Mouse (Mus musculus) layer of hippocampus, adult 2 months (tissue): ENCODE results near the gene Dnase2a. TPM values are rescaled to one million over a fixed set of nuclear protein-coding genes. Genes with fewer than 3 reads are reported as not detected.
A peak's percentile ranks its signal among the peaks of the same experiment; 100 is the strongest.

Experiments
- DNase-seq, 2 experiments: peaks; one replicate each; pipeline ENCODE4 v3.0.0; 2022; ENCODE audit warnings: low spot score in 2 of 2
- H3K27ac ChIP-seq: fragments of 200-600 bp; 2 replicates; pipeline ENCODE4 v1.8.1; 2022
- H3K4me3 ChIP-seq: fragments of 200-600 bp; 2 replicates; pipeline ENCODE4 v1.8.1; 2022; ENCODE audit warnings: mild to moderate bottlenecking
- CTCF ChIP-seq: fragments of 200-600 bp; conservative IDR thresholded peaks from 2 replicates; pipeline ENCODE4 v1.8.1; 2022; ENCODE audit warnings: antibody characterized with exemption, mild to moderate bottlenecking, moderate library complexity
- long read RNA-seq, 2 experiments: library from polyadenylated mRNA; stranded (forward); transcript quantifications; one replicate each; pipeline ENCODE4 v2.0.0; 2021; ENCODE audit warnings: borderline mapping rate in 2 of 2
- total RNA-seq, 2 experiments: library from RNA; stranded (reverse); gene quantifications; 2 replicates each; pipeline ENCODE4 v1.2.3; 2021

The Dnase2a gene
- 1 to 10 TPM; 3.9 to 5.7 TPM for total RNA-seq
- long read RNA-seq, experiment 1 = 0 reads
- long read RNA-seq, experiment 2, partial matches to known transcripts = 0 of 3 reads
- long read RNA-seq, experiment 2, other reads (novel, unspliced or antisense) = 3 of 3 reads

DNA sequence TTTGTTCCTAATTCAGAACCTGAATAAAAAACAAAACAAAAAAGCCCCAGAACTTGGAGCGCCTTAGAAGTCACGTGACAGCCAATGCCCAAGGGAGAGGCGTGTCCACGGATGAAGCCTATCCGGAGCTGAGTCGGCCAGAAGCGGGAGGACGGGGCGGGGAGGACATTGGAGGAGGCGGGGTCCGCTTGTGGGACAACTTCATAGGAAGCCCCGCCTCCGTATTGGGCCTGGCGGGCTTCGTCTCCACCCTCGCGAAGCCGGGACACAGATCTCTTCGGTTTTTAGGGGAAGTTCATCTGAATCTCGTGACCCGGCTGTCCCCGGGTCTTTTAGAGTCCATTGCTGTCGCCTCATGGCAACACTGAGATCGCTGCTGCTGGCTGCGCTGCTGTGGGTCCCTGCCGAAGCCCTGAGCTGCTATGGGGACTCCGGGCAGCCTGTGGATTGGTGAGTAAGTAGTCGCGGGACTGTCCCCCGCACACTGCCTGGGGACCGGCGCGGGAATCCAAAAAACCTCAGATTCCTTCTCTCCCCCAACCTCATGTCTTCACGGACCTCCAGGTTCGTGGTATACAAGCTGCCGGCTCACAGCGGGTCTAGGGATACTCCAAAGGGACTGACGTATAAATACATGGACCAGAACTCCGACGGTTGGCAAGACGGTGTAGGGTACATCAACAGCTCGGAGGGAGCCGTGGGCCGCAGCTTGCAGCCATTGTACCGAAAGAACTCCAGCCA is at the start of gene Dnase2a:
TSS of gene Dnase2a (plus strand) at position 140 of the 741 bp plus-strand sequence.
- peak within 1 kb of the TSS; percentile 68 for H3K27ac ChIP-seq
- peak within 1 kb of the TSS; percentile 57 for H3K4me3 ChIP-seq
- TF ChIP-seq CTCF = no peak

DNA sequence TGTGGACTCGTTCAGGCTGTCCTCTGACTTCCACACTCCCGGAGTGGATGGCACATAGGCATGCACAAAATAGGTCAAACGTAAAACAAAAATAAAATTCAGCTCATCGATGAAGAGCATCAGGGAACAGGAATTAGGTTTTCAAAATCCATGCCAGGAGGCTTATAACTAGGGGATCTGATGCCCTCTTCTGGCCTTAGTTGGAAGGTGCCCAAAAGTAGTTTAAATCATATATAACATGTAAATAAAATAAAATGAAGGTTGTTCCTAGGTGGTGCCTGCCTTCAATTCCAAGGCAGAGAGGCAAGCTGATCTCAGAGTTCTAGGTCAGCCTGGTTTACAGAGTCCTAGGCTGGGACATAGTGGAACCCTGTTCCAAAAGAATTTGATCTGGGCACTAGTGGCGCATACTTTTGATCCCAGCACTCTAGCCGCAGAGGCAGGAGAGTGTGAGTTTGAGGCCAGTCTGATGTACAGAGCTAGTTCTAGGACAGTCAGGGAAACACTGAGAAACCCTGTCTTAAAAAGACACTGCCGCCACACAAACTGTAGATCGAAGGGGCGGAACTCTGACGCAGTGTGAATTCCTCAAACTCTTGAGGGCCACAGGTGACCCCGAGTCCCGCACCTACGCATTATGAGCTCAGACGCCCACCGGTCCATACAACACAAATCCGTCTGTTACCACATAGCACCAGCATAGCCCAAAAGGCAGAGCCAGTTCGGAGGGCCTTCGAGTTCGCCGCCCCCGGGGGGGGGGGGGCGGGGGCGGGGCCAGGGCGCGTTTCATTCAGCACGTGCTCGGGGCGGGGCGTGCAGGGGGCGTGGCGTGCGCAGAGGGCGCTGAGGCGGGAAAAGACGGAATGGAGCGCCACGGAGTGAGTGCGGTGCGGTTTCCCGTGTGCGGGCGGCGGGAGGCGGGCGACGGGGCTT is 36.7 kb upstream of the Dnase2a start, which contains the start of gene Syce2:
TSS of gene Syce2 (plus strand) at position 736 of the 933 bp plus-strand sequence.
- TF ChIP-seq CTCF = peak; percentile 61
- Histone ChIP-seq H3K4me3 (peak within 1 kb of the TSS; percentile 60), H3K27ac (peak within 1 kb of the TSS; percentile 59; the same call in 1 of the 2 replicates)
- DNase-seq = peak in 1 of 2 experiments; percentile 69

More for the DNA sequence above, at the start of gene Dnase2a:
- peak; percentile 70 to 89 for DNase-seq

DNA sequence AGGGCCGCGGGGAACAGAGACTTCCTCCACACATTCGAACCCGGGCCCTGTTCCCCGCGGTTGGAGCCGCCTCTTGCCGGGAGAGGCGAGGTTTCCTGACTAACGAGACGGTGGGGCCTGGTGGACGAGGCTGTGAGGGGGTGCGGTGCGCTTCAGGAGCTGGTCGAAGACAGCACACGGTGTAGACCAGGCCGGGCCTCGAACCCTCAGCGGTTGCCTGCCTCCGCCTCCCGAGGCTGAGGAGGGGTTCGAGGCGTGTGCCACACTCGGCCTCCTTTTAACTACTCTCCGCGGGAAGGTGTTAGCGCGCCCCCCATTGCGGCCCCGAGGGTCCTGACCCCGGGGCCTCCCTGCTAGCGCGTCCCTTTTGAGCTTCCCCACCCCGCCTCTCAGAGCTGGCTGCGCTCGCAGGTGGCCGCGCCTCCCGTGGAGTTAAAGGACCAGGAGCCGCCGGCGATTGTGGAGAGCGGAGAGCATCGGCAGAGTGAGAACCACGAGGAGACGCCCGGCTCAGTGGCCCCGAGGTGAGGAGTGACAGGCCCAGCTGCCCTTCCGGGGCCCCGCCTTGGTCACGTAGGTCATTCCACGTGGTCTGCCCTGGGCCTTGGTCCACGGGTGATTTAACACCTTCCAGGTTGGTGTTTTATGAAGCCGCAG is 35.9 kb upstream of the Dnase2a start:
- no peak for TF ChIP-seq CTCF
- H3K4me3 ChIP-seq = peak overlapping the region; percentile 60
- no peak for DNase-seq
- H3K27ac ChIP-seq = no peak overlapping the region

DNA sequence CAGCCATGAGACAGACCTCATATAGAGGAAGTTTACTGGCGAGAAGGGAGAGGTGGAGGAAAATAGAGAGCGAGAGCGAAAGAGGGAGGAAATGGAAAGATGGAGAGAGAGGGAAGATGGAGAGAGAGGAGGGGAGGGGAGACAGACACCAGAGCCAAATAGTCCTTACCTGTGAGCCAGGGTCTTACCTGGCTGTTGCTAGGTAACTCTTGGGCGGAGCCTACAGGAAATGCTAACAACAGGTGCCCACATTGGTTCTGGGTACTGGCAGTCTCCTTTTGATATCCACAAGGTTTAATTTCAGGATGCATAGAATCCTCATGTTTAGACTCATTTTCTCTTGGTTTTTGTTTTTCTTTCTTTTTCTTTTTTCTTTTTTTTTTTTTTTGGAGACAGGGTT is 35.3 kb upstream of the Dnase2a start:
- Histone ChIP-seq H3K27ac (no peak overlapping the region), H3K4me3 (peak overlapping the region; percentile 60; the same call in 1 of the 2 replicates)
- no peak for DNase-seq
- no peak for TF ChIP-seq CTCF

DNA sequence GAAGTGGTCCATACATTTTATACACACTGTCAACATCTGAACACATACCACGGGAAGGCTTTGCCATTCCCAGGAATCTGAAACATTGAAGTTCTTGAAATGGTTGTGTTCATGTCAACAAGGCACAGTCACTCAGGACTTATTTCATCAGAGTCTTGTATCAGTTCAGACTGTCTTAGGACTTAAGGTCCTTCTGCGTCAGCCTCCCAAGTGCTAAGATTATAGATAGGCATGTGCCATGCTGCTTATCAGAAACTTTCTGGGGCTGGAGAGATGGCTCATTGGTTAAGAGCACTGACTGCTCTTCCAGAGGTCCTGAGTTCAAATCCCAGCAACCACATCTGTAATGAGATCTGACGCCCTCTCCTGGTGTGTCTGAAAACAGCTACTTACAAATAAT is 34.0 kb upstream of the Dnase2a start:
- no peak overlapping the region for H3K27ac ChIP-seq
- no peak for DNase-seq
- no peak overlapping the region for H3K4me3 ChIP-seq
- no peak for TF ChIP-seq CTCF

DNA sequence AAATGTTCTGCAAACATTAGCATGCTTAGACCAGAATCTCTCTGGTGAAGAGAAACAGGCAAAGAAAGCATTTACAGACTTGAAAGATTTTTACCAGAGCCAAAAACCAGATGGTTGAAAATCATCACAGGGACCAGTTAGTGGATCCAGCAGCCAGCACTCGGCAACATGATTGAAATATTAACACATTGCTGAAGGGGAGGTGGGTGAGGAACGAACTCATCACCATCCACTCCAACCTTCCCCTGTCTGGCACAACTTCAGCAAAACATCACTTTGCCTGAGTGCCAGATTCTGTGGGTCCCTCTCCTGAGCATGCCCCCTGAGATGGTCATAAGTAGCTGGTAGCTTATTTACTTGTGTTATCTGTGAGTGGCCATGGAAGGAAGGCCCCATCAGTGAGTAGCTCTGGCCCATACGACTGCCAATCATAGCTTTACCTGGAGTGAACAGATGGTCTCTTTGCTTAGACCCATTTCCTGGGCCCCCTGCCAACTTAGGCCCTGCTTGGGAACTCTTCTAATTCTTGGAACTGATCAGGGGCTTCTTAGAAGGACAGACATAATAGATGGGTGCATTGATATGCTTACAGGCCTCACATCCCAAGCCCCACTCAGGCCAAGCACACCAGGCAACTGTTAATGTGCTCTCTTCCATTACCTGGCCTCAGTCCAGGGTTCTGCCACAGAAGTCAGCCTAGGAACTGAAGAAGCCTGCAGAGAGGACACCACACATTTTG is 30.9 kb upstream of the Dnase2a start:
- Histone ChIP-seq H3K4me3 (no peak overlapping the region), H3K27ac (peak overlapping the region; percentile 44; the same call in 1 of the 2 replicates)
- no peak for TF ChIP-seq CTCF
- DNase-seq = no peak

DNA sequence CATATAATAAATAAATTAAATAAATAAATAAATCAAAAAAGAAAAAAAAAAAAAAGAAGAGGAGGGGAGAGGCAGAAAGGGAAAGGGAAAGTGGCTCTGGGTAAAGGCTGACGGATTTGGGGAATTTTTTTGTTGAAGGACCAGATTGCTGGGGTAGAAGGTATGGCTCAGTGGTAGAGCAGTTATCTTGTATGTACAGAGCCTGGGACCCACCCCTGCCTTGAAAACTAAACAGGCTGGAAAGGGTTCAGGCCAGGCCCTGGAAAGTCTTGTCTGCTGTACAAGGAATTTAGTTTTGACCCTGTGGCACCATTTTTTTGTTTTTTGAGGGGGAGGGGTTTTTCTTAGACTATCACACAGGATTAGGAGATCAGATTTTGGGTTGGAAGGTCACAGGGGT is 29.4 kb upstream of the Dnase2a start:
- DNase-seq = no peak
- TF ChIP-seq CTCF = no peak
- Histone ChIP-seq H3K27ac (no peak overlapping the region), H3K4me3 (no peak overlapping the region)

DNA sequence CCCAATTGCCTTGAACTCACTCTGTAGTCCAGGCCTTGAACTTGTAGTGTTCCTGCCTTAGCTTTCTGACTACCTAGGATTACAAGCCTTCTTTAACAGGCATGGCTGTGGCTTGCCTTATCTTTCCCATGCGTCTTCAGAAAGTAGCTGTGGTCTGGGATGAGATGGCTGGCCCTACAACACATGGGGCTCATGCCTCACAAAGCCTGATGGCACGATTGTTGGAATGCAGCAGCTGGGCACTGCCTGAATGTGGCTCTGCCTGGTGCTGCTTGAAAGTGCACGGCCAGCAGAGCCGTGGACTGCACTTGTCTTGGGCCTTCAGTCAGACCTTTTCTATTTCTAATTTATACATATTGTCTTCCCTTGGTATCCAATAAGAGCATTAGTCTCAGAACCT is 23.6 kb upstream of the Dnase2a start:
- DNase-seq = no peak
- no peak for TF ChIP-seq CTCF
- no peak overlapping the region for H3K27ac ChIP-seq

DNA sequence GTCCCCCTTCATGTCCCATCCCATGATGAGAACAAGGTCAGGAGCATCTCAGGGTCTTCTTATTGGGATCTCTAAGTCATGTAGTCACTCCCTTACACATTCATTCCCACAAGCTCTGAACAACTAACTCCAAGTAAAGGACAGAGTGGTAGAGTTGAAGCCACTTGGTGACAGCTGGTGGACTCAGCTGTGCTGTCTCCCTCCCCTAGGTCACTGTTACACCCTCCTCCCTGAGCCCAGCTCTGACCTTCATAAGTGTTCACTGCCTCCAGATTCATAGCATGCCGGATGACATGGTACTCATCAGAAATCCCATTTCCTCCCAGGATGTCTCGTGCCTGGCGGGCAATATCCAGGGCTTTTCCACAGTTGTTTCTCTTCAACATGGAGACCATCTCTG is 20.1 kb upstream of the Dnase2a start:
- Histone ChIP-seq H3K27ac (no peak overlapping the region), H3K4me3 (no peak overlapping the region)
- no peak for TF ChIP-seq CTCF
- no peak for DNase-seq

More for the DNA sequence above, 23.6 kb upstream of the Dnase2a start:
- no peak overlapping the region for H3K4me3 ChIP-seq

DNA sequence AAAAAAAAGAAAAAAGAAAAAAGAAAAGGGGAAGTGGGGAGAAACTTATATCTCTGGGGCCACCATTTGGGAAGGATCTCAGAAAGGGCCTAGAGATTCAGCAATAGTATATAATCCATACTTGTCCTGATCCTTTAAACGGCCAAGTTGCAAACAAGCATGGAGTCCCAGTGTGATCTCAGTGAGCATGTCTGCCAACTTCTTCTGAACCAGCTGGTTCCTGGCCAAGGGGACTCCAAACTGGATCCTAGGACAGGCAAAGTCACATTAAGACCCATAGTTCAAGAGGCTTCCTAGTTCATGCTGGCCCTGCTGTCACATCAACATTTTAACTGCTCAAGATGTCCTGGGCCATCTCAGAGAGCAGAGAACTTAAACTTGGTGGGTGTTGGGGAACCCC is 19.2 kb upstream of the Dnase2a start:
- Histone ChIP-seq H3K4me3 (no peak overlapping the region), H3K27ac (no peak overlapping the region)
- no peak for DNase-seq
- no peak for TF ChIP-seq CTCF

DNA sequence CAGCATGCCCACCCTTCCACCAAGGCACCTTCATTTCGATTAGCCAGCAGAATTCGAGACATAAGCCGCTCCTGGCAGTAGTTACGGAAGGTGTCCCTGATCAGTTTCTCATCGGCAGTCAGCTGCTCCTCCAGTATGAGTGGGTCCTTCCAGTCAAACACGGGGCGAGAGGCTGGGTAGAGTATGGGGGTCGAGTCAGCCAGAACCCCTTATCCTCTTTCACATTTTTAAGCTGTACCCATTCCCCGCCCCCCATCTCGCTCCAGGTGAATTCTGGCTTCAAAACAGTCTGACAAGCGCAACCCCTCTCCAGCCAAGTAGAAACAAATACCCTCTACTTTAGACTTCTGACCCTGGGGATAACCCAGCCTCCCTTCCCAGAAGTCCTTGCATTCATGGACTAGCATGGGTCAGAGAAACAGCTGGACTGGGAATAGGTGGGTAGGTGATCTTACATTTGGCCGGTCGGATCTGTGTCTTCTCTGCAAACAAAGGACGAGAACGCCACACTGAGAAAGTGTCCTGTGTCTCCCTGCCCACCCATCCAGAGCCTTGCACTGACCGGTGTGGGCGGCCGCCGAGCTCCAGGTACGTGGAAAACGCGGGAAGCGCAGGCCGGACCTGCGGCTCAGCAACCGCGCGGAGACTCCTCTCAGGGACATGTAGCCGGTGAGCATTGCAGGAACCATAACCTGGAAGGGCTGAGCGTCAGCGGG is 15.2 kb upstream of the Dnase2a start:
- H3K4me3 ChIP-seq = peak overlapping the region; percentile 73
- TF ChIP-seq CTCF = no peak
- DNase-seq = no peak
- peak overlapping the region; percentile 69 for H3K27ac ChIP-seq

DNA sequence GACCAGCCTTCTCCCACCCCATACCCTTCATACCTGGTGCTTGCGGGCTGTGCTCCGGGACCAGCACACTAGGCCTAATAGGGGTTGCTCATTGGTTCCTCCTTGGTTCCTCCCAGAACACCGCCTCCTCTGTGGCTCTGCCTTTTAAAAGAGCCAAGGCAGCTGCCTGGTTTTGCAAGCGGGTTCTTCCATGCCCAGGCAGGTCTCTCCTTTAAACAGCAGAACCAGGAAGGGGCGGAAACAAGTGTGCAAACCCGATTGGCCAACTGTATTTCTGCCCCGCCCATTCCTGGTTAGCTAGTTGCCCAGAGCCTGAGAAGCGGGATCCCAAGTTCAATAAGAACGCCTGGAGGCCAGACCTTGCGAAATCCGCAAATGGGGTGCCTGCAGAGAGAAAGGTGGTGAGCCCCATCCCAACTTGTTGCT is 14.6 kb upstream of the Dnase2a start, which contains the start of gene Gcdh:
TSS of gene Gcdh (minus strand) at position 213 of the 426 bp plus-strand sequence.
- peak; percentile 90 to 97 for DNase-seq
- H3K4me3 ChIP-seq = peak within 1 kb of the TSS; percentile 73

More for the DNA sequence above, 14.6 kb upstream of the Dnase2a start, which contains the start of gene Gcdh:
- TF ChIP-seq CTCF = 0 out of 2 replicates have a peak, but pooled peaks have one; percentile 2
- H3K27ac ChIP-seq = peak within 1 kb of the TSS; percentile 69
